Mouse (Mus musculus) bone marrow macrophage, adult 2 months (primary cell): ENCODE measurements around the gene Il5ra.

Experiments used
- CTCF ChIP-seq: IDR thresholded peaks from 2 replicates; pipeline ENCODE4 v1.5.1; 2012; ENCODE audit warnings: low read depth, mild to moderate bottlenecking, low read length, moderate library complexity
- POLR2A ChIP-seq: IDR thresholded peaks from 2 replicates; pipeline ENCODE4 v1.6.1; 2012; ENCODE audit warnings: mild to moderate bottlenecking, low read depth, low read length, borderline replicate concordance

DNA sequence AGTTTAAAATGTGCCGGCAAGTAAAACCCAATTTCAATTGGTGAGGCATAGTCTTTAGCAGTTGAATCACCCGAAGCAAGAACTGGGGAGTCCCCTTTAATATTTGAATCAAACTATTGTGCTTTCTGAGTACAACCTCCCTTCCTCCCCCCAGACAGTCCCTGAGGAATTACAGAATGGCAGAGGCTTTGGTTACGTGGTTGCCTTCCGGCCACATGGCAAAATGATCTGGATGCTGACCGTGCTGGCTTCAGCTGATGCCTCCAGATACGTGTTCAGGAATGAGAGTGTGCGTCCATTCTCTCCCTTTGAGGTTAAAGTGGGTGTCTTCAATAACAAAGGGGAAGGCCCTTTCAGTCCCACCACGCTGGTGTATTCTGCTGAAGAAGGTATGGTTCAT, 73.3 kb downstream of the Il5ra start:
- TF ChIP-seq CTCF (no peak), POLR2A (no peak)
